Mouse (Mus musculus) testis, adult 2 months (tissue): ENCODE measurements around the gene Cdkal1.

Experiments
- CTCF ChIP-seq: fragments of 200-500 bp; IDR thresholded peaks from 2 replicates; pipeline ENCODE4 v1.5.1; 2012; ENCODE audit warnings: low read depth, mild to moderate bottlenecking, inconsistent platforms, low read length, moderate library complexity; ENCODE audit not compliant: control insufficient read depth, insufficient read depth, insufficient replicate concordance
- POLR2A ChIP-seq: fragments of 200-500 bp; IDR thresholded peaks from 2 replicates; pipeline ENCODE4 v1.6.1; 2012; ENCODE audit warnings: low read depth, mild to moderate bottlenecking, inconsistent platforms, low read length, moderate library complexity; ENCODE audit not compliant: control insufficient read depth

DNA sequence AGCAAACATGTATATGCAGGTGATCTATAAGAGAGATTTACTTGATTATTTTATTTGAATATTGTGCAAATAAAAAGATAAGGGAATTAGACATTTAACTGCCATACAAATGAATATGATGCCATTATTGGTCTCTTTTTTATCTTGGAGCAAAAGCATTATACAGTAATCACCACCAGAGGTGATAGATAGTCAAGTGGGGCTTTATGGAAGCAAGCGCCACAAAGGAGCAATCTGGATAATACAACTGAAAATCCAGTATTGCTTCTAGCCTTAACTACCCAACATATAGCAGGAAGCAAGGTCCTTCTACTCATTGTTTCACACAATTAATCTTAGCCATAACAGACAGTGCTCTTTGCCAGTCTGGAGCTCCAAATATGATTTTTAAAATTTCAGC lies 234.1 kb downstream of the Cdkal1 start:
- no peak for TF ChIP-seq CTCF
- no peak for TF ChIP-seq POLR2A
